Mouse (Mus musculus): ENCODE results near the gene 0610030E20Rik. TPM values are rescaled to one million over a fixed set of nuclear protein-coding genes. Genes with fewer than 3 reads are reported as not detected.

The 0610030E20Rik gene
- polyA plus RNA-seq, 1 experiment, result 14.5 TPM

DNA sequence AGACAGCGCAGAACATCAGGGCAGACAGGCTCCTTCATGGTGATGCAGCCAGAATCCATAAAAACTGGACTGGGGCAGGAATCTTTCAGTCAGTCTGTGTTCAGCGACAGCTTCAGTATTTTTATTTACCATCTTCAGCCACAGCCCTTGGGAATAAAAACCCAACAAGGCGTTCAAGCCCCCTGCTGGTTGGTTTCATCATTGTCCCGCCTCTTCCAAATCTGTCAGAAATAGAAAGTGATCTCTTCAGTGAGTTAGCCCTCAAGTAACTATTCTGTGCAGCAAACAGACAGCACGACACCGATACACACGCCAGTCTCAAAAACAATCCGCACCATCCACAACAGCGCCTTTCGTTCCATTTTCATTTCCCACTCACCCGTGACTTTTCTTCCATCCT, 28.1 kb upstream of the 0610030E20Rik start:
- Histone ChIP-seq H3K27ac (ENCODE audit: insufficient read depth, low read length) (no peak overlapping the region), H3K4me3 (ENCODE audit: insufficient read depth, low read length) (no peak overlapping the region), H3K4me1 (ENCODE audit: control insufficient read depth, insufficient read depth, low read length) (no peaks in the 10 kb centered on the region)
- 0 out of 2 replicates have a peak, but pooled peaks have one; percentile 13 for TF ChIP-seq CTCF (IDR thresholded peaks at IDR 0.05; ENCODE audit: borderline replicate concordance, insufficient read depth, low read length)
- TF ChIP-seq POLR2A (IDR thresholded peaks at IDR 0.05; ENCODE audit: low read depth, low read length), result no peak

DNA sequence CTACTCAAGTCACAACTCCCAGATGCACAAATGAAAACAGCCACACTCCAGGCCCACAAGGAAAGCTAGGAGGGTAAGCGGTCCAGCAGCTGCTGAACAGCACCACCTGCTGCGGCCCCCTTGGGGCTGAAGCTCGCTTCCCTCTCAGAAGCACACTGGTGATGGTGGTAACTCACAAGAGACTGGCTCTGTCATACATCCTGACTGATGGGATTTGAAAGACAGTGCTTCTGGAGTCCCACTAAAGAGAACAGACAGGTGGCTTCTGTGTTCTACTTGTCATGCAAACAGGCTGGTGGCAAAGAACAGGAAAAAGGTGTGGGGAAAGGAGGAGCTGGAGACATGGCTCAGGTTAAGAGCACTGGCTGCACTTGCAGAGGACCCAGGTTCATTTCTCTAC, 24.2 kb upstream of the 0610030E20Rik start:
- TF ChIP-seq CTCF (IDR thresholded peaks at IDR 0.05; ENCODE audit: borderline replicate concordance, insufficient read depth, low read length) (no peak), POLR2A (IDR thresholded peaks at IDR 0.05; ENCODE audit: low read depth, low read length) (no peak)
- Histone ChIP-seq H3K4me1 (ENCODE audit: control insufficient read depth, insufficient read depth, low read length) (no peaks in the 10 kb centered on the region), H3K4me3 (ENCODE audit: insufficient read depth, low read length) (no peak overlapping the region), H3K27ac (ENCODE audit: insufficient read depth, low read length) (no peak overlapping the region)

DNA sequence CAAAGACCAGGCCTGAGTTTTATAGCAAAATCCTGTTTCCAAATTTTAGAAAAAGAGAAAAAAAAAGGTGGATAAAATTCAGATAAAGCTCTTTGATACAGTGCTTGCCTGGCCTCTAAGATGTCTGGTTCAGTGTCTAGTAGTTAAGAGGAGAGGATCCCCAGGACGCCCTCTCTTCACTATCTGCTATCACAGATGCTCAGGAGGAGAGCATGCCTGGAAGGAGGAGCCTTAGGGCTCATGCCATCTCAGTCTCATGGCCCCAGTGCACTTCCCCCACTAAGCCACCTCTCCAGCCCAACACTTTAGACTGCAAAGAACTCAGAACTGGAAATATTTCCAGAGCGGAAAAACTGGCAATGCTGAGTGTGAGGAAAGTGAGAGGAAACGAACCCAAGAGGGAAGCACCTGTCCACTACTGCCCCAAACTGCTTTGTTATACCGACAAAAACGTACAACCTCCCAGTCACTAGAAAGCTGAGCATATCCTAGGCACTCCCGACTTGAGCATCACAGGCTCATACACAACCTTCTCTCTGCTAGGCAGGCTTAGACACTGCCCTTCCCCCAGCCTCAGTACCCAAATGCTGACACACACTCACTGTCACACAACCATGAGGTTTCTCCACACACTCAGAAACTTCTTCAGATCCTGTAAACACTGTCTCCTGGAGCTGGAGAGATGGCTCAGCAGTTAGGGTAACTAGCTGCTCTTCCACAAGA, 23.2 kb upstream of the 0610030E20Rik start:
- H3K27ac ChIP-seq (ENCODE audit: insufficient read depth, low read length), result no peak overlapping the region
- H3K4me1 ChIP-seq (ENCODE audit: control insufficient read depth, insufficient read depth, low read length), result no peaks in the 10 kb centered on the region
- TF ChIP-seq POLR2A (IDR thresholded peaks at IDR 0.05; ENCODE audit: low read depth, low read length), result no peak
- TF ChIP-seq CTCF (IDR thresholded peaks at IDR 0.05; ENCODE audit: borderline replicate concordance, insufficient read depth, low read length), result no peak
- no peak overlapping the region for H3K4me3 ChIP-seq (ENCODE audit: insufficient read depth, low read length)

DNA sequence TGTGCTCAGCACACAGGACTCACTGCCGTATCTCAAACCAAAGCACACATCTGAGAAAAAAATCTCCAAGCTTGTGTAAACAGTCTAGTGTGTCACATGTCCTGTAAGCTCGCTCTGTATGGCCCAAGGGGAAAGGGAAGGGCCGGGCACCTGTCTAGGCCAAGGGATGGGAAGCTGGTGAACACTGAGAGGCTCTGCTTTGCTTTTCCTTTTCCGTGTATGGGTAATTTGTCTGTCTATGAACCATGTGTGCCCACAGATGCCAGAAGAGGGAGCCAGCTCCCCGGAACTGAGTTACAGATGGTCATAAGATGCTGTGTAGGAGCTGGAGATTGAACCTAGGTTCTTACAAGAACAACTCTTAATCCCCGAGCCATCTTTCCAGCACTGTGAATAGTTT, 20.8 kb upstream of the 0610030E20Rik start:
- Histone ChIP-seq H3K27ac (ENCODE audit: insufficient read depth, low read length) (no peak overlapping the region), H3K4me1 (ENCODE audit: control insufficient read depth, insufficient read depth, low read length) (no peaks in the 10 kb centered on the region), H3K4me3 (ENCODE audit: insufficient read depth, low read length) (no peak overlapping the region)
- TF ChIP-seq POLR2A (IDR thresholded peaks at IDR 0.05; ENCODE audit: low read depth, low read length), result no peak

DNA sequence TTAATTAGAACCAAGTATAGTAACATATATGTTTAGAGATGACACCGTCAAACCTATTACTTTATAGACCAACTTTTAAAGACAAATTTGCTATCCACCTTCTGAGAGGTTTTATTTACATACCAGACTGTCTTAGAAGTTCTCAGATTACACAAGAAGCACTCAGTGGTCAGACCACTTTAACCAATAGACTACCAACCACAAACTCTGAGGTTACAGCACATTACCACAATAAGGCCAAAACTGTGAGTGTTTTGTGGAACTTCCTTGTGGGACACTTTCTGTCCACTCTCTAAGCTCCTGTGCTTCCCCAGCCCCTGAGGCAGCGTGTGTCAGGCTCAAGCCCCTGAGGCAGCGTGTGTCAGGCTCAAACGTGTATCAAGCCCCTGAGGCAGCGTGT, 18.1 kb upstream of the 0610030E20Rik start:
- Histone ChIP-seq H3K4me3 (ENCODE audit: insufficient read depth, low read length) (no peak overlapping the region), H3K27ac (ENCODE audit: insufficient read depth, low read length) (no peak overlapping the region), H3K4me1 (ENCODE audit: control insufficient read depth, insufficient read depth, low read length) (no peaks in the 10 kb centered on the region)
- TF ChIP-seq CTCF (IDR thresholded peaks at IDR 0.05; ENCODE audit: borderline replicate concordance, insufficient read depth, low read length), result no peak
- TF ChIP-seq POLR2A (IDR thresholded peaks at IDR 0.05; ENCODE audit: low read depth, low read length), result no peak

DNA sequence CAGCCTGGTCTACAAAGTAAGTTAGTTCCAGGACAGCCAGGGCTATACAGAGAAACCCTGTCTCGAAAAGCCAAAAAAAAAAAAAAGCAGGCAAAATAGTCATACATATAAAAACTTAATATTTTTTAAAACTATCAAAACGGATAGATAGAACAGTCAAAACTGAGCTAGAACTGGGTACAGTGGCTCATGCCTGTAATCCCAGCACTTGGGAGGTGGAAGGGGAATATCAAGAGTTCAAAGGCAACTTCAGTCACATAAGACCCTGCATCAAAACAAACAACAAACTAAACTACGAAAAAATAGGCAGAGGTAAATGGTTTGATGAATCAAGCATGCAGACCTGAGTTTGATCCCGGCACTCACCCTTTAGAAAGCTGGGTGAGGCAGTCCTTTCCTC, 17.0 kb upstream of the 0610030E20Rik start:
- Histone ChIP-seq H3K4me1 (ENCODE audit: control insufficient read depth, insufficient read depth, low read length) (no peaks in the 10 kb centered on the region), H3K27ac (ENCODE audit: insufficient read depth, low read length) (no peak overlapping the region), H3K4me3 (ENCODE audit: insufficient read depth, low read length) (no peak overlapping the region)
- no peak for TF ChIP-seq CTCF (IDR thresholded peaks at IDR 0.05; ENCODE audit: borderline replicate concordance, insufficient read depth, low read length)
- no peak for TF ChIP-seq POLR2A (IDR thresholded peaks at IDR 0.05; ENCODE audit: low read depth, low read length)

- Histone ChIP-seq H3K4me1 (ENCODE audit: control insufficient read depth, insufficient read depth, low read length) (no peaks in the 10 kb centered on the region), H3K27ac (ENCODE audit: insufficient read depth, low read length) (no peak overlapping the region), H3K4me3 (ENCODE audit: insufficient read depth, low read length) (no peak overlapping the region)
- TF ChIP-seq CTCF (IDR thresholded peaks at IDR 0.05; ENCODE audit: borderline replicate concordance, insufficient read depth, low read length) (no peak), POLR2A (IDR thresholded peaks at IDR 0.05; ENCODE audit: low read depth, low read length) (no peak)
Measured at GRCm38 (mm10) chr6:72333111-72333510, 14.0 kb upstream of the 0610030E20Rik start.

DNA sequence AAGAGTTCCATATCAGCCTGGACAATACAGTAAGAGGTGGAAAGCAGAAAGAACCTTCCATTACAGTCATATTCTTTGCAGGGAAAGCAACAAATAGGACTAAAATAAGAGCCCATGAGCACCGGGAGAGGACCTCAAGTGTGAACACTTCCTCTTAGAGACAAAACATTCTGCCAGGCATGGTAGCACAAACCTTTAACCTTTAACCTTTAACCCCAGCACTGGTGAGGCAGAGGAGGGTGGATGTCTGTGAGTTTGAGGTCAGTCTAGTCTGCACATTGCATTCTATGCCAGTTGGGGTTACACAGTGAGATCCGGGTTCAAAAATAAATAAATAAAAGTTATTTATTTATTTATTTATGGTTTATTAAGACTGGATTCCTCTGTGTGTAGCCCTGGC, 6.6 kb upstream of the 0610030E20Rik start:
- H3K27ac ChIP-seq (ENCODE audit: insufficient read depth, low read length), result no peak overlapping the region
- peaks cover 2% of the 10 kb centered on the region; the same call in 1 of the 2 replicates for H3K4me1 ChIP-seq (ENCODE audit: control insufficient read depth, insufficient read depth, low read length)
- no peak overlapping the region for H3K4me3 ChIP-seq (ENCODE audit: insufficient read depth, low read length)
- no peak for TF ChIP-seq POLR2A (IDR thresholded peaks at IDR 0.05; ENCODE audit: low read depth, low read length)
- no peak for TF ChIP-seq CTCF (IDR thresholded peaks at IDR 0.05; ENCODE audit: borderline replicate concordance, insufficient read depth, low read length)

DNA sequence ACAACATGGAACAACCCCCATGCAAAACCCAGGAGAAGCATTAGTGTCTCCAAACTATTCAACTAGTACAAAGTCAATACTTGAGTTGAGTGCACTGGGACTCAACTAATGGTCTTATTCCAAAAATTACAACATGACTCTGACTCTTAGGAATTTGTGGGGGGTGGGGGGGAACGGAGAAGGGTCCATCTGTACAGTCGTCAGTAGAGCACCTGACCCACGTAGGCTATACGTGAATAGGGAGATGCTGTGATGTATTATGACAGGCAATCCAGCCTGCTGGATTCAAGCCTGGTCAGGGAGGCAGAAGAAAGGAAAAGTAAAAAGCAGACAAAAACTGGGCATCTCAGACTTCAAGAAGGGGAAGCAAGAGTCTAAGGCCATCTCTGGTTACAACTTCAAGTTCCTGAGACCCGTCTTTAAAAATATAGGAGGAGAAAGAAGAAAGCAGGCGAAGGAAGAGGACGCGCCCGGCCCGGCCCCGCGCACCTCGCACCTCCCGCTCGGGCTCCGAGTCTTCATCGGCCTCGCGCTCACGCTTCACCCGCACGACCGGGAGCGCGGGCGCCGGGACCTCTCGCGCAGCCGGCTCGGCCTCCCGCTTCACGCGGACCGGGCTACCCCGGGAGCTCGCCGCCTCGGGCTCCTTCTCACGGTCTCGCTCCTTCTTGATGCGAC, 2.6 kb upstream of the 0610030E20Rik start:
- H3K4me1 ChIP-seq (ENCODE audit: control insufficient read depth, insufficient read depth, low read length), result peaks cover 6% of the 10 kb centered on the region
- peak overlapping the region; percentile 36 for H3K27ac ChIP-seq (ENCODE audit: insufficient read depth, low read length)
- TF ChIP-seq POLR2A (IDR thresholded peaks at IDR 0.05; ENCODE audit: low read depth, low read length) (no peak), CTCF (IDR thresholded peaks at IDR 0.05; ENCODE audit: borderline replicate concordance, insufficient read depth, low read length) (no peak)
- peak overlapping the region; percentile 93 for H3K4me3 ChIP-seq (ENCODE audit: insufficient read depth, low read length)

DNA sequence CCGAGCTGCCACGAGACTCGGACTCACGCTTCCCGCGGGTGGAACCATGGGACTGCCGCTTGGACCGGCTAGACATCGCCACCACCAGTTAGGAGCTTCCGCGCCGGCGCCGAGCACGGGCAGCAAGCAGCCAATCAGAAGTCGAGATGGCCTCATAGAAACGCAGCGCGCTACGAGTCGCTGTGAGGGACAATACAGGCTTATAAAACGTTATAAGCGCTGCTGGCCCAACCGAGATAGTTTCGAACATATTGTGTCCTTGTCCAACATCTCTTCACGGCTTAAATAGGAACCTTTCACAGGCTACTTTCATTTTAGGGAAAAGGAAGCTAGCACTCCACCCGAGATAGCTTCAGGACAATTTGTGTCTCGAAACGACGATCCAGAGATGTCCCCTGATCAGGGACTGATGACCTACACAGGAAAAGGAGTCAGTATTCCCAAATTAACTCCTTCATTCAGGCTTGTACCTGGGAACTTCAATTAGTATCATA, 2.0 kb upstream of the 0610030E20Rik start, which contains the start of gene Usp39:
Gene Usp39, minus strand, starts transcription at position 111 of the 494 bp plus-strand sequence.
- Histone ChIP-seq H3K4me1 (ENCODE audit: control insufficient read depth, insufficient read depth, low read length) (peaks cover 6% of the 10 kb centered on the region), H3K4me3 (ENCODE audit: insufficient read depth, low read length) (peak within 1 kb of the TSS; percentile 93), H3K27ac (ENCODE audit: insufficient read depth, low read length) (peak within 1 kb of the TSS; percentile 79)
- TF ChIP-seq POLR2A (IDR thresholded peaks at IDR 0.05; ENCODE audit: low read depth, low read length), result peak; percentile 92
- TF ChIP-seq CTCF (IDR thresholded peaks at IDR 0.05; ENCODE audit: borderline replicate concordance, insufficient read depth, low read length), result no peak

All from embryonic fibroblast, embryonic 13.5 days (primary cell).